Mouse (Mus musculus) limb, embryonic 14.5 days (tissue): ENCODE data around the gene Tor4a. TPM values are rescaled to one million over a fixed set of nuclear protein-coding genes. Genes with fewer than 3 reads are reported as not detected.

Experiments used
- ATAC-seq: fragments of 200-750 bp; cut with Nextera tagmentation; 2 replicates; pipeline ENCODE4 v1.8.0; 2017; ENCODE audit warnings: low read depth, moderate number of reproducible peaks, moderate TSS enrichment; ENCODE audit not compliant: low FRiP score
- DNase-seq: peaks from one replicate; pipeline ENCODE4 v3.0.0-alpha.2; 2015; ENCODE audit warnings: low spot score
- H3K27ac ChIP-seq: fragments of 300-500 bp; sonication (generic); replicated peaks from 2 replicates; pipeline ENCODE4 v1.5.1; 2014; ENCODE audit warnings: low read depth, mild to moderate bottlenecking, low read length, moderate library complexity, mixed read lengths
- H3K27me3 ChIP-seq: fragments of 300-500 bp; sonication (generic); 2 replicates; pipeline ENCODE4 v1.6.1; 2014; ENCODE audit warnings: low read length, mixed read lengths; ENCODE audit not compliant: control insufficient read depth, insufficient read depth
- H3K36me3 ChIP-seq: fragments of 300-500 bp; sonication (generic); 2 replicates; pipeline ENCODE4 v1.6.1; 2014; ENCODE audit warnings: mild to moderate bottlenecking, low read length, moderate library complexity, mixed read lengths; ENCODE audit not compliant: control insufficient read depth, insufficient read depth
- H3K4me1 ChIP-seq: fragments of 300-500 bp; sonication (generic); 2 replicates; pipeline ENCODE4 v1.6.1; 2014; ENCODE audit warnings: antibody characterized with exemption, low read length, mixed read lengths; ENCODE audit not compliant: control insufficient read depth, insufficient read depth
- H3K4me2 ChIP-seq: fragments of 300-500 bp; sonication (generic); replicated peaks from 2 replicates; pipeline ENCODE4 v1.6.1; 2014; ENCODE audit warnings: low read depth, mild to moderate bottlenecking, low read length, moderate library complexity; ENCODE audit not compliant: severe bottlenecking
- H3K4me3 ChIP-seq: fragments of 300-500 bp; sonication (generic); replicated peaks from 2 replicates; pipeline ENCODE4 v1.5.1; 2014; ENCODE audit warnings: low read length
- H3K9ac ChIP-seq: fragments of 300-500 bp; sonication (generic); 2 replicates; pipeline ENCODE4 v1.6.1; 2014; ENCODE audit warnings: mild to moderate bottlenecking, low read depth, low read length, moderate library complexity; ENCODE audit not compliant: severe bottlenecking
- H3K9me3 ChIP-seq: fragments of 300-500 bp; sonication (generic); 2 replicates; pipeline ENCODE4 v1.6.1; 2016; ENCODE audit warnings: low read length; ENCODE audit not compliant: control insufficient read depth
- POLR2A ChIP-seq: fragments of 200-500 bp; IDR thresholded peaks from 2 replicates; pipeline ENCODE4 v1.8.0; 2012; ENCODE audit warnings: inconsistent platforms, mild to moderate bottlenecking, moderate library complexity, borderline replicate concordance; ENCODE audit not compliant: insufficient read depth, insufficient read length; ENCODE audit errors: extremely low read depth
- WGBS: fragments of 180-500 bp; shearing (Covaris S2); extraction: QIAGEN DNeasy Blood & Tissue Kit; methylation state at CpG from one replicate; pipeline ENCODE4 v1.1.7; 2014; 5-methylcytosine and 5-hydroxymethylcytosine counted together
- polyA plus RNA-seq, 2 experiments: library from polyadenylated mRNA; depleted of rRNA in 1 of 2; stranded (reverse) in 1 of 2; unstranded in 1 of 2; fragments of >200 nt; fragmentation: Nextera tagmentation in 1 of 2; extraction: Ambion mirVana in 1 of 2; gene quantifications; 2 replicates each; pipeline versions ENCODE4 v1.2.1 to v1.2.3; 2012 to 2014

The Tor4a gene
- polyA plus RNA-seq, 2 experiments: 5.9 to 8.1 TPM

- peaks cover 5% of the 10 kb centered on the region; the same call in 1 of the 2 replicates for H3K4me1 ChIP-seq
- no peaks in the 10 kb centered on the region for H3K27me3 ChIP-seq
- ATAC-seq: no peak
- WGBS: 76% methylated on average over 5 of the region's 5 CpGs
- no peak overlapping the region for H3K4me3 ChIP-seq
- no peak overlapping the region for H3K27ac ChIP-seq
- H3K9me3 ChIP-seq: no peaks in the 10 kb centered on the region
- H3K9ac ChIP-seq: no peak overlapping the region
- no peak for TF ChIP-seq POLR2A
- DNase-seq: no peak
- no peak overlapping the region for H3K4me2 ChIP-seq
- no peaks in the 10 kb centered on the region for H3K36me3 ChIP-seq
Measured at GRCm38 (mm10) chr2:25229582-25229981, 32.9 kb upstream of the Tor4a start.

GRCm38 (mm10) chr2:25228995-25229530 is 32.4 kb upstream of the Tor4a start:
- 72% methylated on average over 6 of the region's 6 CpGs for WGBS
- Histone ChIP-seq H3K9me3 (no peaks in the 10 kb centered on the region), H3K27me3 (no peaks in the 10 kb centered on the region), H3K4me3 (no peak overlapping the region), H3K4me2 (peak overlapping the region; percentile 24; the same call in 1 of the 2 replicates), H3K36me3 (no peaks in the 10 kb centered on the region), H3K4me1 (peaks cover 5% of the 10 kb centered on the region; the same call in 1 of the 2 replicates), H3K9ac (no peak overlapping the region), H3K27ac (no peak overlapping the region)
- no peak for TF ChIP-seq POLR2A
- DNase-seq (no peak), ATAC-seq (no peak)

DNA sequence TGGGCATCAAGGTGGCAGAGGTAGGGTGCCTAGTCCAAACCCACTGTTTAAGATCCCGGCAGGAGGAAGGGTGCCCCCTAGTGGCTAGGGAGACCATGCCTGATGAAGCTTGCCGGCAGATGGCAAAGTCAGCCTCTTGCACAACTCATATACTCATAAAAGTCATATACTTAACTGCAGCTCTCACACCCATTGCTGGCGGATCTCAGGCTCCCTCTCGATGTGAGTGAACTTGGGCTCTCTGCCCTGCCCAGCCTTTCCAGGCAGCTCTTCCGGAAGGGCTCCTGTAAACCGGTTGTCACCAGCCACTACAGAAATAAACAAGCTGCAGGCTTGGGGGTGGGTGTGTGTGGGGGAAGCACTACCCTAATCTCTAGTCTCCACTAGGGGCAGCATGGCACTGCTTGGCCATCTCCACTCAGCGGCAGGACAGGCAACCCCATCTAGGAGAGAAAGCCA is 31.8 kb upstream of the Tor4a start:
- Histone ChIP-seq H3K4me2 (peak overlapping the region; percentile 24; the same call in 1 of the 2 replicates), H3K27me3 (no peaks in the 10 kb centered on the region), H3K36me3 (no peaks in the 10 kb centered on the region), H3K27ac (peak overlapping the region; percentile 34; the same call in 1 of the 2 replicates), H3K4me1 (peaks cover 9% of the 10 kb centered on the region), H3K9ac (no peak overlapping the region), H3K9me3 (no peaks in the 10 kb centered on the region), H3K4me3 (no peak overlapping the region)
- peak; percentile 84 for DNase-seq
- no peak for ATAC-seq
- 3% methylated on average over 7 of the region's 7 CpGs for WGBS
- TF ChIP-seq POLR2A: no peak

GRCm38 (mm10) chr2:25227406-25227805 is 30.7 kb upstream of the Tor4a start:
- no peak for ATAC-seq
- Histone ChIP-seq H3K27me3 (no peaks in the 10 kb centered on the region), H3K27ac (no peak overlapping the region), H3K9me3 (no peaks in the 10 kb centered on the region), H3K4me3 (no peak overlapping the region), H3K36me3 (no peaks in the 10 kb centered on the region), H3K4me1 (peaks cover 12% of the 10 kb centered on the region), H3K9ac (no peak overlapping the region), H3K4me2 (no peak overlapping the region)
- no peak for TF ChIP-seq POLR2A
- 87% methylated on average over 4 of the region's 4 CpGs for WGBS
- no peak for DNase-seq

DNA sequence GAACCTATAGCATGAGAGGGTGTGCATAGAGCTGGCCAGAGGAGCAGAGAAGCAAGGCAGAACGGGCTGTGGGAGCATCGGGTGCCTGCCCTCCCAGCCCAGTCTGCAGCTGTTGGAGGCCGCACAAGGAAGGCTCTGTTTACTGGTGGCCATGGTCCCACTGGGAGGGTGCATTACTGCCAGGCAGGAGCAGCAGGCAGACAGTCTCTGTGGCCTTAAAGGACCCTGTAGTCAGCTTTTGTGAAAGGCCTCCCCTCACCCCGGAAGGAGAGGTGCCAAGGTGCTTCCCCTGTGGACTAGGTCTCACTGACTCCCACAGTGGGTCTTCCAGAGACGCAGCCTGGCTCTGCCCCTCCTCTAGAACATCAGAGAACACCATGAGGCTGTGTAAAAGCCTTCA is 30.2 kb upstream of the Tor4a start:
- Histone ChIP-seq H3K27me3 (no peaks in the 10 kb centered on the region), H3K36me3 (peaks cover 2% of the 10 kb centered on the region; the same call in 1 of the 2 replicates), H3K4me1 (peaks cover 12% of the 10 kb centered on the region), H3K27ac (no peak overlapping the region), H3K4me3 (no peak overlapping the region), H3K9ac (no peak overlapping the region), H3K4me2 (no peak overlapping the region), H3K9me3 (no peaks in the 10 kb centered on the region)
- no peak for TF ChIP-seq POLR2A
- no peak for ATAC-seq
- DNase-seq: no peak
- 65% methylated on average over 5 of the region's 5 CpGs for WGBS

GRCm38 (mm10) chr2:25225811-25226379 is 29.2 kb upstream of the Tor4a start:
- no peak overlapping the region for H3K4me3 ChIP-seq
- H3K9ac ChIP-seq: no peak overlapping the region
- no peak for TF ChIP-seq POLR2A
- DNase-seq (no peak), ATAC-seq (no peak)
- H3K27me3 ChIP-seq: no peaks in the 10 kb centered on the region
- H3K27ac ChIP-seq: peak overlapping the region; percentile 91; the same call in 1 of the 2 replicates
- 65% methylated on average over 8 of the region's 8 CpGs for WGBS
- peaks cover 9% of the 10 kb centered on the region; the same call in 1 of the 2 replicates for H3K36me3 ChIP-seq
- H3K4me2 ChIP-seq: peak overlapping the region; percentile 50; the same call in 1 of the 2 replicates
- H3K9me3 ChIP-seq: no peaks in the 10 kb centered on the region
- peaks cover 12% of the 10 kb centered on the region for H3K4me1 ChIP-seq
